Mouse (Mus musculus): ENCODE results near the gene Tmem265. TPM values are rescaled to one million over a fixed set of nuclear protein-coding genes. Genes with fewer than 3 reads are reported as not detected.

The Tmem265 gene
- polyA plus RNA-seq (2016; fragmentation: Nextera tagmentation; extraction: Ambion mirVana), result 7.2 and 8.2 TPM in 2 replicates

DNA sequence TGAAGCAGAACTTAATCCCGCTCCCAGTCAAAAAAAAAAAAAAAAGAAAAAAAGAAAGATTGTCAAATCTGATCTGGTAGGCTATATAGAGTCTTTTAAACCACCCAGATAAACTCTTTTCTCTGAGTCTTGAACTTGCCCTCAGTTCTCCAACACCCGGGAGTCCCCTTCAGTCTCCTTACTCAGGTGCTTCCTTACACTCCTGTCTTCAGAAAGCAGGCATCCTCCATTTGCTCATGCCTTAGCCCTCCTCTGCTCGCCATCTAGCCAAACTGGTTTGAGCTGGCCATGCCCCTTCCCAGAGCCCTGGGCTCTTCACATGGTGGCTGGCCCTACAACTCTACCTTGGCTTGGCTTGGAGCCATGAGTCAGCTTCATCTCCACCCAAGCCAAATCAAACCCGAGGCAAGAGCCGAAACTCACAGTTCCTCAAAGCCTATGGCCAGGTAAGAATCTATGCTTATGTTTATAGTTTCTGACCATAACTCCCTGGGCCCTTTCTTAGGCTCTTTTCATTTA, at the start of gene Tmem265:
Gene Tmem265, plus strand, starts transcription at position 51 of the 519 bp plus-strand sequence.
- Histone ChIP-seq H3K4me1 (no peaks in the 10 kb centered on the region), H3K9me3 (replicated peaks) (no peaks in the 10 kb centered on the region), H3K27ac (replicated peaks) (no peak within 1 kb of the TSS), H3K4me3 (no peak within 1 kb of the TSS), H3K27me3 (ENCODE audit: low read depth, poor library complexity, severe bottlenecking) (no peaks in the 10 kb centered on the region), H3K36me3 (peaks cover 95% of the 10 kb centered on the region)
- DNase-seq (ENCODE audit: low spot score), result no peak
- 92% methylated on average over 5 of the region's 5 CpGs for WGBS

- peak; percentile 98 for DNase-seq (ENCODE audit: low spot score)
- H3K4me1 ChIP-seq, result peaks cover 26% of the 10 kb centered on the region
- under 1% methylated on average over 37 of the region's 37 CpGs for WGBS
- H3K27ac ChIP-seq (replicated peaks), result peak within 1 kb of the TSS; percentile 99
- no peaks in the 10 kb centered on the region for H3K9me3 ChIP-seq (replicated peaks)
- peaks cover 37% of the 10 kb centered on the region for H3K36me3 ChIP-seq
- no peaks in the 10 kb centered on the region for H3K27me3 ChIP-seq (ENCODE audit: low read depth, poor library complexity, severe bottlenecking)
- H3K4me3 ChIP-seq, result peak within 1 kb of the TSS; percentile 88
These were observed 49.4 kb upstream of the Tmem265 start, which contains the start of gene Srcap for GRCm38 (mm10) chr7:127511808-127512230. Gene Srcap (plus strand): TSS chr7:127511983.

GRCm38 (mm10) chr7:127512231-127513015, 48.8 kb upstream of the Tmem265 start:
- H3K27me3 ChIP-seq (ENCODE audit: low read depth, poor library complexity, severe bottlenecking), result no peaks in the 10 kb centered on the region
- H3K4me3 ChIP-seq, result peak overlapping the region; percentile 88
- peak overlapping the region; percentile 99 for H3K27ac ChIP-seq (replicated peaks)
- under 1% methylated on average over 79 of the region's 93 CpGs for WGBS
- H3K4me1 ChIP-seq, result peaks cover 26% of the 10 kb centered on the region
- H3K36me3 ChIP-seq, result peaks cover 43% of the 10 kb centered on the region
- peak; percentile 92 for DNase-seq (ENCODE audit: low spot score)
- H3K9me3 ChIP-seq (replicated peaks), result no peaks in the 10 kb centered on the region

DNA sequence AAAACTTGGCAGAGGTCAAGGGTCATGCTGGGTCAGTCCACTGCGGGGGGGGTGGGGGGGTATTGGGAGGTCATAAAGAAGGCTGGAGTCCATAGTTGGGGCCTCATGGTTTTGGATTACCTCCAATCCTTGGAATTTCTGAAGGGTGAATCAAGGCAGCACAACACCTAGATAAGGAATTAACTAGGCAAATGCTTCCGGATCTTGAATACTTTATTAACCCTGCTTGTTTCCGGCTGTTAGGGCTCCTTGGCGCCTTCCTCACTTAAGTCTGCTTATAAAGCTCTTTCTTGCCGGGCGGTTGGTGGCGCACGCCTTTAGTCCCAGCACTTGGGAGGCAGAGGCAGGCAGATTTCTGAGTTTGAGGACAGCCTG, 48.2 kb upstream of the Tmem265 start:
- peak overlapping the region; percentile 99 for H3K27ac ChIP-seq (replicated peaks)
- no peak for DNase-seq (ENCODE audit: low spot score)
- WGBS, result 55% methylated on average over 8 of the region's 8 CpGs
- H3K36me3 ChIP-seq, result peaks cover 49% of the 10 kb centered on the region
- no peaks in the 10 kb centered on the region for H3K9me3 ChIP-seq (replicated peaks)
- H3K4me3 ChIP-seq, result peak overlapping the region; percentile 88
- H3K4me1 ChIP-seq, result peaks cover 26% of the 10 kb centered on the region
- no peaks in the 10 kb centered on the region for H3K27me3 ChIP-seq (ENCODE audit: low read depth, poor library complexity, severe bottlenecking)

GRCm38 (mm10) chr7:127513781-127514180, 47.4 kb upstream of the Tmem265 start:
- Histone ChIP-seq H3K27ac (replicated peaks) (no peak overlapping the region), H3K9me3 (replicated peaks) (no peaks in the 10 kb centered on the region), H3K4me3 (peak overlapping the region; percentile 88), H3K4me1 (peaks cover 26% of the 10 kb centered on the region), H3K27me3 (ENCODE audit: low read depth, poor library complexity, severe bottlenecking) (no peaks in the 10 kb centered on the region), H3K36me3 (peaks cover 54% of the 10 kb centered on the region)
- DNase-seq (ENCODE audit: low spot score), result no peak
- 90% methylated on average over 3 of the region's 3 CpGs for WGBS

GRCm38 (mm10) chr7:127515846-127516245, 45.3 kb upstream of the Tmem265 start:
- Histone ChIP-seq H3K27me3 (ENCODE audit: low read depth, poor library complexity, severe bottlenecking) (no peaks in the 10 kb centered on the region), H3K27ac (replicated peaks) (no peak overlapping the region), H3K4me3 (no peak overlapping the region), H3K4me1 (peaks cover 26% of the 10 kb centered on the region), H3K9me3 (replicated peaks) (no peaks in the 10 kb centered on the region), H3K36me3 (peaks cover 75% of the 10 kb centered on the region)
- no peak for DNase-seq (ENCODE audit: low spot score)
- WGBS, result 92% methylated on average over 7 of the region's 7 CpGs

DNA sequence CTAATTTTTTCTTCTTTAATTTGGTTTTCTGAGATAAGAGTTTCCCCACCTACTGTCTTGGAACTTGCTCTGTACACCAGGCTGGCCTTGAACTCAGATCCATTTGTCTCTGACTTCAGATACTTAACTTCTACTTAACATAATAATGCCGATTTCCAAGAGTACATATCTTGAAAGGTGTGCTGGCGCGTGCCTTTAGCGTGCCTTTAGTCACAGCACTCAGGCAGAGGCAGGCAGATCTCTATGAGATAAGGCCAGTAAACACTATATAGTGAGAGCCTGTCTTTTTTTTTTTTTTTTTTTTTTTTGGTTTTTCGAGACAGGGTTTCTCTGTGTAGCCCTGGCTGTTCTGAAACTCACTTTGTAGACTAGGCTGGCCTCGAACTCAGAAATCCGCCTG, 44.8 kb upstream of the Tmem265 start:
- no peak overlapping the region for H3K4me3 ChIP-seq
- H3K9me3 ChIP-seq (replicated peaks), result no peaks in the 10 kb centered on the region
- no peak overlapping the region for H3K27ac ChIP-seq (replicated peaks)
- H3K27me3 ChIP-seq (ENCODE audit: low read depth, poor library complexity, severe bottlenecking), result no peaks in the 10 kb centered on the region
- 95% methylated on average over 7 of the region's 7 CpGs for WGBS
- H3K4me1 ChIP-seq, result peaks cover 22% of the 10 kb centered on the region
- H3K36me3 ChIP-seq, result peaks cover 80% of the 10 kb centered on the region
- no peak for DNase-seq (ENCODE audit: low spot score)

DNA sequence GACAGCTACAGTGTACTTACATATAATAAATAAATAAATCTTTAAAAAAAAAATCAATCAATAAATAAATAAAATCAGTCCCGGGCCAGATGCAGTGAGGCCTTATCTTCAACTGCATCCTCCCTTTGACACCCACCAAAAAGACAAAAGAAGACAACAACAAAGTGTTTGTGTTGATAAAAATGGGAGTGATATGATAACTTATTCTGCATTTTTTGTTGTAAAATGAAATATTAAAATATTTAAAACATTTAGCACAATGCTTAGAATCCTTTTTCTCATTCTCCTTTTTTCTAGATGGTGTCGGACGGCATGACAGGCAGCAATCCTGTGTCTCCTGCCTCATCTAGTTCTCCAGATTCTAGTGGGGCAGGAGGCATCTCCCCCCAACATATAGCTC, 41.9 kb upstream of the Tmem265 start, which contains the start of gene Gm42715:
Gene Gm42715, plus strand, starts transcription at position 301 of the 400 bp plus-strand sequence.
- DNase-seq (ENCODE audit: low spot score), result no peak
- H3K36me3 ChIP-seq, result peaks cover 100% of the 10 kb centered on the region
- no peaks in the 10 kb centered on the region for H3K4me1 ChIP-seq
- H3K27ac ChIP-seq (replicated peaks), result no peak within 1 kb of the TSS
- no peak within 1 kb of the TSS for H3K4me3 ChIP-seq
- no peaks in the 10 kb centered on the region for H3K9me3 ChIP-seq (replicated peaks)
- no peaks in the 10 kb centered on the region for H3K27me3 ChIP-seq (ENCODE audit: low read depth, poor library complexity, severe bottlenecking)
- WGBS, result 98% methylated on average over 3 of the region's 3 CpGs

DNA sequence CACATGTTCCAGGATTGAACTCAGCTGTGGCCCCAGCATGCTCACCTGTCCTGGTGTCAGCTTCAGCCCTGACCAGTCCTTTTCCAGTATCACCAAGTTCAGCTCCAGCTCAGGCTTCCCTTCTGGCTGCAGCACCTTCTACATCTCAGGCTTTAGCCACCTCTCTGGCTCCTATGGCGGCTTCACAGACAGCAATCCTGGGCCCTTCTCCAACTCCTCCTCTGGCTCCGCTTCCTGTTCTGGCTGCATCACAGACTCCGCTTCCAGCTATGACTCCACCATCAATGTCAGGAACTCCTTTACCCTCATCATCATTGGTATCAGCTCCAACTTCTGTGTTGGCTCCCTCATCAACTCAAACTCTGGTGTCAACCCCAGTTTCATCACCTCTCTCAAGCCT, 19.5 kb upstream of the Tmem265 start:
- no peak overlapping the region for H3K4me3 ChIP-seq
- DNase-seq (ENCODE audit: low spot score), result no peak
- no peaks in the 10 kb centered on the region for H3K4me1 ChIP-seq
- peaks cover 100% of the 10 kb centered on the region for H3K36me3 ChIP-seq
- WGBS, result 98% methylated on average over 3 of the region's 3 CpGs
- H3K27me3 ChIP-seq (ENCODE audit: low read depth, poor library complexity, severe bottlenecking), result no peaks in the 10 kb centered on the region
- no peak overlapping the region for H3K27ac ChIP-seq (replicated peaks)
- H3K9me3 ChIP-seq (replicated peaks), result no peaks in the 10 kb centered on the region

DNA sequence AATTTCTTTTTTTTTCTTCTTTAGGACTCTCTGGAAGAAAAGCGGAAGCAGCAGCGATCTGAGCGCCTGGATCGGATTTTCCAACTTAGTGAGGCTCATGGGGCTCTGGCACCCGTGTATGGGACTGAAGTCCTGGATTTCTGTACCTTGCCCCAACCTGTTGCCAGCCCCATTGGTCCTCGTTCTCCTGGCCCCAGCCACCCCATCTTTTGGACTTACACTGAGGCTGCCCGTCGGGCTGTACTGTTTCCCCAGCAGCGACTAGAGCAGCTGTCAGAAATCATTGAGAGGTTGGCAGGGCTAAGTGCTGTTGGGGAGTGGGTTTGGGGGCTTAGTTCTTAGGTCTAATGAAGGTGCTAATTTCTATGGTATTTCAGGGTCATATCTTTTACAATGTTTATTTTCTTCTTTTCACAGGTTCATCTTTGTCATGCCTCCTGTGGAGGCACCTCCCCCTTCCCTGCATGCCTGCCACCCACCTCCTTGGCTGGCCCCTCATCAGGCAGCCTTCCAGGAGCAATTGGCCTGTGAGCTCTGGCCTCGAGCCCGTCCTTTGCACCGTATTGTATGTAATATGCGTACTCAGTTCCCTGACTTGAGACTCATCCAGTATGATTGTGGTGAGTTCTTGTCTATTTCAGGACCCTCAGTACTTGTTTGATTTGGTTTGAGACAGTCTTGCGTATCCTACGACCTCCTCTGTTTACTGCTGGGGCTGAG, 11.9 kb upstream of the Tmem265 start:
- 91% methylated on average over 15 of the region's 15 CpGs for WGBS
- H3K9me3 ChIP-seq (replicated peaks), result no peaks in the 10 kb centered on the region
- H3K4me1 ChIP-seq, result no peaks in the 10 kb centered on the region
- no peak overlapping the region for H3K4me3 ChIP-seq
- H3K36me3 ChIP-seq, result peaks cover 99% of the 10 kb centered on the region
- no peak overlapping the region for H3K27ac ChIP-seq (replicated peaks)
- no peak for DNase-seq (ENCODE audit: low spot score)
- no peaks in the 10 kb centered on the region for H3K27me3 ChIP-seq (ENCODE audit: low read depth, poor library complexity, severe bottlenecking)

- 93% methylated on average over 8 of the region's 8 CpGs for WGBS
- H3K27me3 ChIP-seq (ENCODE audit: low read depth, poor library complexity, severe bottlenecking), result no peaks in the 10 kb centered on the region
- no peaks in the 10 kb centered on the region for H3K9me3 ChIP-seq (replicated peaks)
- H3K27ac ChIP-seq (replicated peaks), result no peak overlapping the region
- peaks cover 99% of the 10 kb centered on the region for H3K36me3 ChIP-seq
- no peak overlapping the region for H3K4me3 ChIP-seq
- no peaks in the 10 kb centered on the region for H3K4me1 ChIP-seq
- DNase-seq (ENCODE audit: low spot score), result no peak
These were observed 9.6 kb upstream of the Tmem265 start for GRCm38 (mm10) chr7:127551558-127551957.

DNA sequence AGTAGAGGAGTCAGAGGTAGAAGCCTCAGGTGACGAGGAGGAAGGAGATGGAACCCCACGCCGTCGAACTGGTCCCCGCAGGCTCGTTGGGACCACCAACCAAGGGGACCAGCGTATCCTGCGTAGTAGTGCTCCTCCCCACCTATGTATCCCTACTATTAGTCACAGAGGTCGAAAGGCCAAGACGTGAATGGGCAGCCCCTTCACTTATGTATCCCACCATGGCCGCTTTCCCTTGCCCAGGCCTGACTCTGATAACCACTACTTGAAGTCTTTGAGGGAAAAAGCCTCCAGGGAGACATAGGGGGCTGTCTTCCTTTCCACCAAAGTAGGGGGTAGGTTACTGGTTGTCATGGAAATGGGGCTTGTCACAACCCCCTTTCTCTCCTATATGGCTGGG, 610 bp upstream of the Tmem265 start:
- no peaks in the 10 kb centered on the region for H3K27me3 ChIP-seq (ENCODE audit: low read depth, poor library complexity, severe bottlenecking)
- H3K4me3 ChIP-seq, result no peak overlapping the region
- H3K27ac ChIP-seq (replicated peaks), result no peak overlapping the region
- peaks cover 95% of the 10 kb centered on the region for H3K36me3 ChIP-seq
- no peaks in the 10 kb centered on the region for H3K4me1 ChIP-seq
- no peak for DNase-seq (ENCODE audit: low spot score)
- WGBS, result 92% methylated on average over 11 of the region's 11 CpGs
- H3K9me3 ChIP-seq (replicated peaks), result no peaks in the 10 kb centered on the region
